Mouse (Mus musculus): ENCODE measurements at regions not wholly inside any gene's neighbourhood (a gene's known extent, or its start where the extent isn't known, plus 50 kb on each side); places are given as distances from the start of the nearest gene placed in this dataset.

DNA sequence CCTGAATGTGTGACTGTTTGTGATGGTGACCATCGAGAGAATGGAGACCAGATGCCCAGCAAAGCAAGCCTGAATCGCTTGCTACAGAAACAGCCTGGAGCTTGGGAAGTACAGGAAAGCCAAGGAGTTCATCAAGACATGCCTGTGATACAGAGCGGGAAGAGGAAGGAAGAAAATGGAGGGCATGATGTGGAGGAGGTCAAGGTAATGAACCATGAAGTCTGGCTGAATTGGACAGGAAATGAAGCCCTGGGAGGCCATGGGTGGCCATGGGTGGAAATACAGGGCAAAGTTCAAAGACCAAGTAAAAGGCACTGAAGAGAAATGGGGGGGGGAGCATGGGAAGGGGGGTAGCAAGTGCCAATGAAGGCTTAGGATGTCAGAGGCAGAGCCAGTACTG, 227.2 kb upstream of the Pou3f3 start:
- Histone ChIP-seq H3K4me3 (ENCODE audit: low read depth, low read length) (no peak overlapping the region), H3K4me1 (ENCODE audit: control insufficient read depth, insufficient read depth, low read length) (0 out of 2 replicates have a peak, but pooled peaks cover 2% of the 10 kb centered on the region), H3K27ac (ENCODE audit: low read length) (no peak overlapping the region), H3K27me3 (ENCODE audit: control insufficient read depth, insufficient read depth, low read length) (no peaks in the 10 kb centered on the region), H3K36me3 (ENCODE audit: control insufficient read depth, insufficient read depth, low read length) (no peaks in the 10 kb centered on the region), H3K4me2 (replicated peaks; ENCODE audit: low read depth, low read length) (no peak overlapping the region), H3K9me3 (ENCODE audit: control insufficient read depth, low read depth, low read length) (no peaks in the 10 kb centered on the region), H3K9ac (replicated peaks; ENCODE audit: low read depth, low read length) (no peak overlapping the region)
- 86% methylated on average over 3 of the region's 3 CpGs for WGBS
- ATAC-seq (ENCODE audit: insufficient number of reproducible peaks, insufficient read depth, low FRiP score, low read depth) = no peak

DNA sequence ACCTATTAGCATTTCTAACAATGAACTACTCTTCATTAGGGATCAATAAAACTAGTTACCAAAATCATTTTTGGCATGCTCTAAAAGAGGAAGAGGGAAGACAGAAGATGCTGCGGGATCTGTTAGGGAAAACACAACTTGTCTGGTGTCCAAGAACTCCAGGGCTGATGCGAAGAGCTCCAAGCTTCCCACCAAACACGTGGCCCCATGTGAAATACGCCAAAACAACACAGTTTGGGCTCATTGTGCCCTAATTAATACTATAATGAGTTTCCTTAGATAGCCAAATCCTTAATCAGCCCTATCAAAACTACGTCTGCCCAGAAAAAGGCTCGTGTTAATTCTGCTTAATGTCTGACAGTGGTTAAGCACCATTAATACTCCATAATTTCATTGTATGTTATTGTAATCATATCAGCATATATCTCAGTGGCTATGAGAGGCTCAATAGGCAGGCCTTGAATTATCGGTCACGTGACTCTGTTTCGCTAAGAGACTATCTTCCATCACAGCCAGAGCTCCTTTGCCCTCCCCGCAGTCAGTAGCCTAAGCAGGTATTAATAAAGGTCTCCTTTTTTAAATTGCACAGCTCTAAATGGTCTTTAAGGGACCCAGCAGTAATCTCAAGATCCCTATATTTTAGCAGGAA, 223.6 kb upstream of the Pou3f3 start:
- Histone ChIP-seq H3K27me3 (ENCODE audit: control insufficient read depth, insufficient read depth, low read length) (no peaks in the 10 kb centered on the region), H3K4me3 (ENCODE audit: low read depth, low read length) (no peak overlapping the region), H3K27ac (ENCODE audit: low read length) (no peak overlapping the region), H3K4me2 (replicated peaks; ENCODE audit: low read depth, low read length) (no peak overlapping the region), H3K4me1 (ENCODE audit: control insufficient read depth, insufficient read depth, low read length) (0 out of 2 replicates have a peak, but pooled peaks cover 2% of the 10 kb centered on the region), H3K9me3 (ENCODE audit: control insufficient read depth, low read depth, low read length) (no peaks in the 10 kb centered on the region), H3K9ac (replicated peaks; ENCODE audit: low read depth, low read length) (no peak overlapping the region), H3K36me3 (ENCODE audit: control insufficient read depth, insufficient read depth, low read length) (no peaks in the 10 kb centered on the region)
- WGBS = 67% methylated on average over 10 of the region's 10 CpGs
- no peak for ATAC-seq (ENCODE audit: insufficient number of reproducible peaks, insufficient read depth, low FRiP score, low read depth)

DNA sequence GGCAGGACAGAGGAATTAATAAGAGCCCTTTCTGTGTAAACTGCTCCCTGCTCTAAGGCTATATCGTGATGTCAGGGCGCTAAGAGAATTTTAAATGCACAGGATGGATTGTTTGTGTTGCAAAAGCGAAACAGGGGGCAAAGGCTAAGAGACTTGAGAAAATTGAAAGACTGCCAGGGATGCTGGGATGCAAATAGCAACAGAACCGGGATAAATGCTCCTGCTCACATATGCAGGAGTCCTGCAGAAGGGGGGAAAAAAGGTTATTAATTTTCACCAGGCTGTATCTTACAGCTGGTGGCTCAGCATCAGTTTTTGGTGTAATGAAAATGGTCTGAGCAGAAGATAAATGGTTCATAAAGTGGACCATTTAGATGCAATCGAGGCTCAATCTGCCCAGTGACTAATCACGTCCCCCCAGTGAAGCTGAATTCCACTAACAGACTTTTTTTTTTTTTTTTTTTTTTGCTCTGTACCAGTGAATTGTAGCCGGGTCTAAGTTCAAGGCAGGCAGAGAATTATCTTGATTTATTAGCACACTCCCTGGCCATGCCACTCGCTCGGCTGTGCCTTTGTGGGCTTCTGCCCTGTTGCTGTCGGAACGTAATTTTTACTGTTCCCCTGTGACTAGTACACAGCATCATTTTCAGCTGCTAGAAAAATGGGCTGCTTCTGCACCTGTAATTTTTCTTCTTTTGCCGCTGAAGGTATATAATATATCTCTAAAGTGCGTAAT, 222.9 kb upstream of the Pou3f3 start:
- no peak overlapping the region for H3K27ac ChIP-seq (ENCODE audit: low read length)
- H3K36me3 ChIP-seq (ENCODE audit: control insufficient read depth, insufficient read depth, low read length) = no peaks in the 10 kb centered on the region
- no peaks in the 10 kb centered on the region for H3K9me3 ChIP-seq (ENCODE audit: control insufficient read depth, low read depth, low read length)
- H3K9ac ChIP-seq (replicated peaks; ENCODE audit: low read depth, low read length) = no peak overlapping the region
- H3K4me1 ChIP-seq (ENCODE audit: control insufficient read depth, insufficient read depth, low read length) = 0 out of 2 replicates have a peak, but pooled peaks cover 2% of the 10 kb centered on the region
- no peak overlapping the region for H3K4me2 ChIP-seq (replicated peaks; ENCODE audit: low read depth, low read length)
- H3K4me3 ChIP-seq (ENCODE audit: low read depth, low read length) = no peak overlapping the region
- 30% methylated on average over 13 of the region's 13 CpGs for WGBS
- no peaks in the 10 kb centered on the region for H3K27me3 ChIP-seq (ENCODE audit: control insufficient read depth, insufficient read depth, low read length)
- no peak for ATAC-seq (ENCODE audit: insufficient number of reproducible peaks, insufficient read depth, low FRiP score, low read depth)

DNA sequence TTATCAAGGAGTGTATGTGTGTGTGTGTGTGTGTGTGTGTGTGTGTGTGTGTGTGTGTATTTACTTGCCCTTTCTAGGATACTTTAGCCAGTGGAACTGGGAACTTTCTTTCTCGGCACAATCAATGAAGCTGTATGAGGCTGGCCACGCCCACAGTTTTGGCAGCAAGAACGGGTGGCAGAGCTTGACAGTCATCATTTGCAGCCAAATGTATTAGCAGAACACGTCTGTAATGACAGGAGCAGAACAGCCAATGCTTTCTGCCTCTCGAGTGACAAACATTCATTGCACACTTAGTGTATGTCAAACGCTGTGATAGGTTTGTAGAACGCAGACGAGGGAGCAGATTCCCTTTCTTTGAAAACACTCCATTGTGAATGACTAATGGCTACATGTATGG, 221.4 kb upstream of the Pou3f3 start:
- Histone ChIP-seq H3K27me3 (ENCODE audit: control insufficient read depth, insufficient read depth, low read length) (no peaks in the 10 kb centered on the region), H3K27ac (ENCODE audit: low read length) (no peak overlapping the region), H3K4me2 (replicated peaks; ENCODE audit: low read depth, low read length) (no peak overlapping the region), H3K4me1 (ENCODE audit: control insufficient read depth, insufficient read depth, low read length) (0 out of 2 replicates have a peak, but pooled peaks cover 2% of the 10 kb centered on the region), H3K9me3 (ENCODE audit: control insufficient read depth, low read depth, low read length) (no peaks in the 10 kb centered on the region), H3K36me3 (ENCODE audit: control insufficient read depth, insufficient read depth, low read length) (no peaks in the 10 kb centered on the region), H3K9ac (replicated peaks; ENCODE audit: low read depth, low read length) (no peak overlapping the region), H3K4me3 (ENCODE audit: low read depth, low read length) (no peak overlapping the region)
- ATAC-seq (ENCODE audit: insufficient number of reproducible peaks, insufficient read depth, low FRiP score, low read depth) = no peak
- WGBS = 56% methylated on average over 8 of the region's 8 CpGs

DNA sequence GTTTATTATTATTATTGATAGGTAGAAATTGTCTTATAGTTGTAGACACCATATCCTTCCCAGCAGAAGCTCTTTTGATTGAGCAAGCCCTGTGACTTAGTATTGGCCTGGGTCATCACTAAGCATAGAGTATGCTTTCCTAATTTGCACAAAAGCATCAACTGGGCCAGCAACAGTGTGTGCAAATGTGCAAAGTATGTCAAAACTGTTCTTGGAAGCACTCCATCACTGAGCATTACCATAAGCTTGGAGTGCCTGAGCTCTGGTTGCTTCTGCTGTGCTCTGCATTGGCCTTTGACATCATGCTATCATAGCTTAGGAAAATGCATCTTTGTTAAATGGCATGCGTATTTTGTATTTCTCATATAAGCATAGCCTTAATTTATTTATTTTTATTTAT, 220.7 kb upstream of the Pou3f3 start:
- ATAC-seq (ENCODE audit: insufficient number of reproducible peaks, insufficient read depth, low FRiP score, low read depth) = no peak
- H3K4me3 ChIP-seq (ENCODE audit: low read depth, low read length) = no peak overlapping the region
- WGBS = 90% methylated on average over 1 of the region's 1 CpGs

DNA sequence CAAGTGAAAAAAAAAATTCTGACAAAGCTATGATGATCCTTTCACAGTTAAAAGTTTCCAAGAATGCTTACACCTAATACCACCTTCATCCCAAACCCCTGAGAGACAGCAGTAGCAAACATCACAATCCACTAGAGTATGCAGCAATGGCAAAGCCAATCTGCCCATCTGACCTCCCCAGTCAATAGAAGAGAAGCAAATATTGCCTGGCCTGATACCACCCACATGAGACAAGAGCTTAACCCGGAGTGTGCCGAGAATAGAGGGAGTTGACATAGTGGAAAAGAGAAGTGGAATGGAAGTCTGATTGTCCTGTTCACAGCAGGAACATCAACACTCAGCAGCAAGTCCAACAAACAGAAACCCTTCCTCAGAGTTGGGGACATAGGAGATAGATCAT, 219.9 kb upstream of the Pou3f3 start:
- Histone ChIP-seq H3K36me3 (ENCODE audit: control insufficient read depth, insufficient read depth, low read length) (no peaks in the 10 kb centered on the region), H3K9ac (replicated peaks; ENCODE audit: low read depth, low read length) (no peak overlapping the region), H3K4me2 (replicated peaks; ENCODE audit: low read depth, low read length) (no peak overlapping the region), H3K4me3 (ENCODE audit: low read depth, low read length) (no peak overlapping the region), H3K9me3 (ENCODE audit: control insufficient read depth, low read depth, low read length) (no peaks in the 10 kb centered on the region), H3K4me1 (ENCODE audit: control insufficient read depth, insufficient read depth, low read length) (0 out of 2 replicates have a peak, but pooled peaks cover 7% of the 10 kb centered on the region), H3K27ac (ENCODE audit: low read length) (no peak overlapping the region), H3K27me3 (ENCODE audit: control insufficient read depth, insufficient read depth, low read length) (no peaks in the 10 kb centered on the region)
- ATAC-seq (ENCODE audit: insufficient number of reproducible peaks, insufficient read depth, low FRiP score, low read depth) = no peak
- WGBS = 65% methylated on average over 2 of the region's 2 CpGs

More for the DNA sequence above, 220.7 kb upstream of the Pou3f3 start:
- H3K4me2 ChIP-seq (replicated peaks; ENCODE audit: low read depth, low read length) = no peak overlapping the region
- no peaks in the 10 kb centered on the region for H3K36me3 ChIP-seq (ENCODE audit: control insufficient read depth, insufficient read depth, low read length)
- no peak overlapping the region for H3K9ac ChIP-seq (replicated peaks; ENCODE audit: low read depth, low read length)
- no peaks in the 10 kb centered on the region for H3K9me3 ChIP-seq (ENCODE audit: control insufficient read depth, low read depth, low read length)
- 0 out of 2 replicates have a peak, but pooled peaks cover 5% of the 10 kb centered on the region for H3K4me1 ChIP-seq (ENCODE audit: control insufficient read depth, insufficient read depth, low read length)
- H3K27me3 ChIP-seq (ENCODE audit: control insufficient read depth, insufficient read depth, low read length) = no peaks in the 10 kb centered on the region
- no peak overlapping the region for H3K27ac ChIP-seq (ENCODE audit: low read length)

DNA sequence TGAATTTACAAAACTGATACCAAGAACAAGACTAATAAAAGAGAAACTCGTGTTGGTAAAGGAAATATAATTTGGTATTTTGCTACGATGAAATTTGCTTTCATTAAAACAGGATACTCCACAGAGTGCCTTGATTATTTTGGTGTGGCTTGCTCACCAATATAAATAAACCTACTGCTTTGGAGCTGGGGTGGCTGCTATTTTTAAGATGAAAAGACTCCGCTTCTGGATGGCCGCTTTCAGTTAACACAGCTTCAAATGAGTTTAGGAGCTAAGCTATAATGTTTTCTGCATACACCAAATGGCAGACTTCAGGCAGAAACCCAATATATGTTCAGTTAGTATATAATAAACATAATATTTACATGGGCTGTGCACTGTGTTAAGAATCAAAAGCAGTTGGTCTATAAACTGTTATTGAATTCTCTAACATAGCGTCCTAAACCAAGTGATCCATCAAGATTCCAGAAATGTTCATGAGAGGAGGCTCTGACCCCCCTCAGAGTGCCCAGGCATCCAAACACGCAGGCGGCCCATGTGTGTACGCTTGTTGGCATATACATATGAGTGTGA, 215.1 kb upstream of the Pou3f3 start:
- no peaks in the 10 kb centered on the region for H3K36me3 ChIP-seq (ENCODE audit: control insufficient read depth, insufficient read depth, low read length)
- H3K27ac ChIP-seq (ENCODE audit: low read length) = no peak overlapping the region
- no peaks in the 10 kb centered on the region for H3K9me3 ChIP-seq (ENCODE audit: control insufficient read depth, low read depth, low read length)
- WGBS = 54% methylated on average over 8 of the region's 8 CpGs
- no peak overlapping the region for H3K9ac ChIP-seq (replicated peaks; ENCODE audit: low read depth, low read length)
- H3K4me3 ChIP-seq (ENCODE audit: low read depth, low read length) = no peak overlapping the region
- no peaks in the 10 kb centered on the region for H3K27me3 ChIP-seq (ENCODE audit: control insufficient read depth, insufficient read depth, low read length)
- no peak for ATAC-seq (ENCODE audit: insufficient number of reproducible peaks, insufficient read depth, low FRiP score, low read depth)
- H3K4me2 ChIP-seq (replicated peaks; ENCODE audit: low read depth, low read length) = no peak overlapping the region
- 0 out of 2 replicates have a peak, but pooled peaks cover 5% of the 10 kb centered on the region for H3K4me1 ChIP-seq (ENCODE audit: control insufficient read depth, insufficient read depth, low read length)

DNA sequence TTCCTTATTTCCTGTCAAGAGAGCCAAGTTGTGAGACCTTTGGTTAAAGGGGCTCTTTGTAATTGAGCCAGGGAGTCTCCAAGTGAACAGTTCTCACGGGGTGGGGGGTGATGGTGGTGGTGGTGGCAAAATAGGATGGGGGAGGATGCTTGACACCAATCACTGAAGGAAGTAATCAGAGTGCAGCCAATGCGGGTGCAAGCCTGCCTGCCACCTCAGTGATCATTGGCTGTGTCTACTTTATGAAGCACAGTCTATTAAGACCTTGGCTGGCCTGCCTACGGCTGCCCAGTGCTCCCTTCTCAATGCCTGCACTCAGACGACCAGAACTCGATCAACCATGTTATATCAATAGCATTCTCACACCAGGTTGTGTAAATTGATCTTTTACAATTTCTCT, 206.0 kb upstream of the Pou3f3 start:
- Histone ChIP-seq H3K27me3 (ENCODE audit: control insufficient read depth, insufficient read depth, low read length) (0 out of 2 replicates have a peak, but pooled peaks cover 8% of the 10 kb centered on the region), H3K9me3 (ENCODE audit: control insufficient read depth, low read depth, low read length) (no peaks in the 10 kb centered on the region), H3K4me1 (ENCODE audit: control insufficient read depth, insufficient read depth, low read length) (peaks cover 4% of the 10 kb centered on the region; the same call in 1 of the 2 replicates), H3K36me3 (ENCODE audit: control insufficient read depth, insufficient read depth, low read length) (no peaks in the 10 kb centered on the region), H3K27ac (ENCODE audit: low read length) (no peak overlapping the region), H3K4me3 (ENCODE audit: low read depth, low read length) (no peak overlapping the region), H3K9ac (replicated peaks; ENCODE audit: low read depth, low read length) (no peak overlapping the region), H3K4me2 (replicated peaks; ENCODE audit: low read depth, low read length) (no peak overlapping the region)
- WGBS = 69% methylated on average over 5 of the region's 5 CpGs
- ATAC-seq (ENCODE audit: insufficient number of reproducible peaks, insufficient read depth, low FRiP score, low read depth) = no peak

Measured in stomach, embryonic 14.5 days (tissue).